Mouse (Mus musculus) thymus, postnatal 14 days (tissue): Measurements from ENCODE around the gene Cxcr2.

Source experiments
- DNase-seq: peaks from one replicate; pipeline ENCODE4 v3.0.0; 2021

Gene Cxcr2

GRCm38 (mm10) chr1:74153461-74154184 lies at the start of gene Cxcr2:
Cxcr2 (plus strand) TSS chr1:74153989.
- peak; percentile 49 for DNase-seq

DNA sequence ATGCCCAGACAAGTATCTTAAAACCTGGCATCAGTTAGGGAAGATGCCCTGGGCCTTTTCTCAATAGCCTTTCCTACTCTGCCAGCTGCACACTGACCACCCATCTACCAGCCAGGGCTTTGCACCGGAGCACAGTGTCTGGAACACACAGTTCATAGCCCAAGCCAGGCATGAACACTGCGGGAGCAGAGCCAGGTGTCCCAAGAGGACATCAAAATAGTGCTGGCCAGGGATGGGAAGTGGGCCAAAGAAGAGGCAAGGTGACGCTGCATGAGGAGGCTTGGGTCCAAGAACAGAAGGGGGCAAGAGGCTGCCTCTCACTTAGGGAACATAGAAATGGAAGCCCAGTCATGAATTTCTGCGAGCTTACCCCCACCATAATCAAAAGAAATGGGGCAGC lies 48.1 kb upstream of the Cxcr2 start:
- no peak for DNase-seq

GRCm38 (mm10) chr1:74106214-74106613 lies 47.6 kb upstream of the Cxcr2 start:
- DNase-seq = no peak

DNA sequence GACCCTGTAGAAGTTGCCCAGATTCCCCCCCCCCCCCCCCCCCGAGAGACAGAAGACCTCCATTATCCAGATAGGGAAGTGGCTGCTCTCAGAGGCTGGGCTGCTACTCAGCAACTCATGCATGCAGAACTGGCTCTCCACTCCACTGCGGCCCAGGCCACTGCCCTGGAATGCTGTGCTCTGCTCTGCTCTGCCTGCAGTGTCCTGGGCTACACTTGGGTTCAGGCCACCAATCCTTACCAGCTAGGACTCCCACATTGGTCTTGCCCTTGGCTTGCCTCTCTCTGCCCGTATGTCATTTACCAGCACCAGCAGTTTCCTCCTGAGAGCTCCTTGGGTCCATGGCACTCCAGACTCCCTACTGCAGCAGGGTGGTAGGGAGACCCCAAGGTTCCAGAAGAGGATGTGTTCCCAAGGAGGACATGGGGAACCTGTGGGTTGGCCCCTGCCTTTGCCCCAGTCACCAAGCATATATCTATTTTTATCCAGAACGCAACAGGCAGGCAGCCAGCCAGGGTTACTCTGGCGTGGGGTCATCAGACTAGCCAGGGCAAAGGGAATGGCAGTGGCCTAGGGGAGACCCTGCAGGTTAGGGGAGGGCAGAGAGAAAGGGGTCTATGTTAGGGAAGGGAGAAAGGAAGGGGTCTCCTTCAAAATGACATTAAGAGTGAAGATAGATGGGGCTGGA lies 45.7 kb upstream of the Cxcr2 start:
- no peak for DNase-seq

- DNase-seq = no peak
Observed at GRCm38 (mm10) chr1:74109670-74110069, 44.1 kb upstream of the Cxcr2 start.

- no peak for DNase-seq
Observed at GRCm38 (mm10) chr1:74110932-74111695, 42.7 kb upstream of the Cxcr2 start.

DNA sequence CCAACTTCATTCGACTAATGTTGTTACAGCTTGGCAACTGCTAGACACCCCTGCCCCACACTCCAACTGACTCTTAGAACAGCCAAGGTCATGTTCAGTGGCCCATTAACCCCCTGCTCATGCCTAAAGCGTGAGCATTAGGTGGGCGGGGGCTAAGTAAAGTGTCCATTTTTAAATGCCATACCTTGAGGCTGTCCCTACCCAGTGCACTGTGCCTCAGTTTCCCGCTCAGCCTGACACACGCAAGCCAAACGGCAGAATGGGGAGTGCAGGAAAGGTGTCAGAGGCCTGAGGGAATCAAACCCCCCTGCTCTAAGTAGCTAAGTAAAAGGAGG lies 42.1 kb upstream of the Cxcr2 start:
- DNase-seq = no peak

GRCm38 (mm10) chr1:74113071-74113470 lies 40.7 kb upstream of the Cxcr2 start:
- DNase-seq = no peak

DNA sequence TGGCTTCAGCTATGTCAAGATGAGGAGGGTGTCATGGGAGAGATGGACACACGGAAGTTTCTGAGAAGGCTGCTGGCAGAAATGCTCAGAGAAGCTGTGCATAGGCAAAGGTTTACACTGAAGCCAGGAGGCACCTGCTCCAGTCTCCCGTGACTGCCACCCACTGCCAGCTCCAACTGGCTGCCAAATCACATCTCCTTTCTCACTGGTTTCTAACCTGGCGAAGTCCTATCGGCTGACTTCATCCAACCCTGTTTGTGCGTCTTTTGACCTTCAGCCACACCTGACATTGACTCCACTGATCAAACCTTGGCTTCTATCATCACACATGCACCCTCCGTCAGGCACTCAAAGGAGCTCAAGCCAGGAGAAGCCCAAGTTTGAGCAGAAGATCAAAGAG lies 35.9 kb upstream of the Cxcr2 start:
- DNase-seq = no peak

DNA sequence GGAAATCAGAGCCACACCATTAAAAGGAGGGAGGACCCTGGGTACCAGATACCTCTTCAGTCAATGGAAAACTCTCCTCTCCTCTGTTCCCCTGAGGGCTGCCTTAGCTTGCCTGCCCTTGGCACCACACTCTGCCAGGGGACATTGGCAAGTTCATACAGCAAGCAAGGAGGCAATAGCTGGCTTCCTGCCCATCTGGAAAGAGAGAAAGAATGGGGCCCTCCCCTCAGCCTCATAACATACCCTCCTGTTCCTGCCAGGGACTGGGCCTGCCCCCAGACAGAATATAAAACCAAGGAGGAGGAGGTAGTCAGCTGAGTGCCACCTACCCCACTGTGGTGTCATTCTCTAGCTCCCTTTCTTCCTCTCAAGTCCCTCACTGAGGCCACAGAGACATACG lies 34.7 kb upstream of the Cxcr2 start:
- DNase-seq = no peak

DNA sequence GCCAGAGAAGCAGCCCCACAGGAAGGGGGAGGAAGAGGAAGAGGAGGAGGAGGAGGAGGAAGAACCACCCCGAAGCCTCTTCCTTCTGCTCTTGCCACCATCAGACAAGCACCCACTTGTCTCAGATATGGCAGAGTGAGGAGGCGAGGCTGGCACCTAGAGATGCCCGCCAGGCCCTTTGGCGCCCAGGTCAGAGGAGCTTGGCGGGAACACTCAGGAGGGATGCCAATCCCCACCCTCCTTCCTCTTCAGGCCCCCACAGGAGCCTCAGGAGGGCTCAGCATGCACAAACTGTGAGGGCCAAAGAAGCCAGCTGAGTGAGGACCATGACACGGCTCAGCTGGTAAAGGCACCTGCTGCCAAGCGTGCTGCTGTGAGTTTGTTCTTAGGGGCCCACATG lies 32.7 kb upstream of the Cxcr2 start:
- DNase-seq = no peak

DNA sequence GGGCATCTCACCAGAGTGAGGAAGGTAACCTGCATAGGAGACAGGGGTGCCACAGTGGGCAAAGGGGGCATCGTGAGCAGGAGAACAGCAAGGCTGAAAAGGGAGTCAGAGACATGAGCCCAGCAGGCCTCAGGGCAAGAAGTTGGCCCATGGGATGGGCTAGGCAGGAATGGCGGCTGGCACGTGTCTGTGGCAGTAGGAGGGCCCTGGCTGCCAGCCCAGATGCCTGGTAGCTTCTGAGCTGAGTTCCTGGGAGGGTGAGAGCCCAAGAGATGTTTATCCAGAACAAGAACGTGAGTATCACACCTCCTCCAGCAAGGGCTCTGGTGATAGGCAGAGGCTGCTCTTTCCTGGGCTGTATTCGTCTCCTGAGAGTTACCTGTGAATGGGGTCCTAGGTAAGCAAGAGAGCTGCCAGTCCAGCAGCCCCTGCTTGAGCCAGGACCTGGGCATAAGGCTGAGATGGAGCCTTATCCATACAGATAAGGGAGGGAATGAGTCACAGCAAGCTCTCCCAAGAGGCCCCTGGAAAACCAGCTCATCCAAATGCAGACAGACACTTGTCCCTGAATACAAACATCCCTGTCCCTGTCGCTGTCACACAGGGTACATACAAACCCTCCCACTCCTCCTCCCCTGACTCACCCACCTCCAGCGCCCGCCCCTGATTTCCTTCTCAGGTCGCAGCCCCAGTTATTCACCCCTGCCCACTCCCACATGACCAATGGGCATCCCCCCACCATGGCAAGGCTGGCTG lies 31.8 kb upstream of the Cxcr2 start:
- DNase-seq = no peak

GRCm38 (mm10) chr1:74123215-74123614 lies 30.6 kb upstream of the Cxcr2 start:
- DNase-seq = no peak

GRCm38 (mm10) chr1:74124021-74124981 lies 29.5 kb upstream of the Cxcr2 start, which contains the start of gene Tns1:
Tns1 (minus strand) TSS chr1:74124449.
- DNase-seq = peak; percentile 76

GRCm38 (mm10) chr1:74124991-74125552 lies 28.7 kb upstream of the Cxcr2 start, which contains the start of gene Rufy4:
Rufy4 (plus strand) TSS chr1:74125541.
- DNase-seq = peak; percentile 85

GRCm38 (mm10) chr1:74130883-74131659 lies 22.7 kb upstream of the Cxcr2 start:
- no peak for DNase-seq

- no peak for DNase-seq
Observed at GRCm38 (mm10) chr1:74132011-74132410, 21.8 kb upstream of the Cxcr2 start.

DNA sequence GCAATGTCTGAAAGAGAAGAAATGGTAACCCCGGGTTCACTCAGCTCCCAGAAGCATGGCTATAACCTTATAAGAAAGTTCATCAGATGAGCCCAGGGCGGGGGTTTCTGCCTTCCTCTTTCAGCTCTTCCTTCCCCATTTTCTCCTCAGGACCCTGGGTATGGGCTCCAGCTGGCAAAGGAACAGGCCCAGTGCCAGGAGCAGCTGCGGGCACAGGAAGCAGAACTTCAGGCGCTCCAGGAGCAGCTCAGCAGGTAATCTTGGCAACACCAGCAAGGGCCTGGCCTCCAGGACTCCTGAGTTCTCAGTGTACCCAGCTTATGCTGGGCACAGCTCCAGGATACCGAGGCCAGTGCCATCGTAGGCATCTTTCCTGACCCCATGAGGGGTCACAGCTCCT lies 19.8 kb upstream of the Cxcr2 start:
- DNase-seq = no peak

DNA sequence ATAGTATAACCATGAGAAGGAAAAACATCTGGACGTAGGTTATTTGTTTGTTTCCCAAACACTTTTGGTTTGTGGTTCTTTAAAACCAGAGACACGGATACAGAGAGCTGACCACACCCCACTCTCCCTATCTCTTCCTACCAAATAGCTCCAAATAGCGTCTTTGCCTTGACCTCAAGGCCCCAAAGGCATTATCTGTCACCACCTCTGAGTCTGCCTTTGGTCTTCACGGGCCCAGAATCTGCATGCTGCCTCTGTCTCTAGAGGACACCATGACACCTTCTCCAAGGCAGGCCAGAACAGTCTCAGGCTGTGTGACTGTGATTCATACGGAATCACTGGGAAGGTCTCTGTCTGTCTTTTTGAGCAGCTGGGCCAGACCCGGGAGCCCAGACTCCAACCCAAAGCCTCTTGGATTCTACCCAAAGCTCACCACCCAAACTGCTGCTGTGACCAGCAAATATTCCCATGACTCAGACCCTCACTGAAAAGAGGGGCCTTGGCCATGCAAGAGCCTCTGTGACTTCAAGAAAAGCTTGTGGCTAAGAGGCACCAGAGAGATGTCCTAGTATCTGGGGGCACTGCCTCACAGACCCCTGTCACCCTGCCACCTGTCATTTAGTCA lies 18.4 kb upstream of the Cxcr2 start:
- DNase-seq = no peak

GRCm38 (mm10) chr1:74139415-74139814 lies 14.4 kb upstream of the Cxcr2 start:
- no peak for DNase-seq
